Mouse (Mus musculus) adrenal gland, adult (tissue): ENCODE measurements around the gene D5Ertd579e.
A peak's percentile ranks its signal among the peaks of the same experiment; 100 is the strongest.

Experiments used
- DNase-seq, 2 experiments: peaks; one replicate each; pipeline ENCODE4 v3.0.0; 2022 to 2023; ENCODE audit warnings: low spot score in 1 of 2; ENCODE audit not compliant: inconsistent age in 2 of 2

The D5Ertd579e gene

GRCm38 (mm10) chr5:36618356-36618755 is 77.5 kb downstream of the D5Ertd579e start:
- no peak for DNase-seq

DNA sequence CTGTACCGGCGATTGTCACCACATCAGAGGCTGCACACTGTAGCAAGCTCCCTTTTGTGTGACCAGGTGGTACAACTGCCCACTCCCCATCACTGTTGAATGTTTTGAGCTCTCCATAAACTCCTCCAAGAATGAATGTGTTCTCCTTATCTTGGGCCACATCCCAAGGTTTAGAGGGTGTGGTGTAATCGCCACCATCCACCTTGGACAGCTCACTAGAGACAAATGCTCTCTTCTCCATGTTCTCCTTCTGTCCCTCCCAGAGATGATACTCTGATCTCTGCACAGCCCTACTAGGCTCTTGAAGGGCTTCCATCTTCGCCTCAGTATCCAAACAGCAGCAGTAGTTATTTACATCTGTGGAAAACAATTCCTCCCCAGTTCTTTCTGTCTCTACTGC is 81.7 kb downstream of the D5Ertd579e start:
- DNase-seq, result no peak

- no peak for DNase-seq
Observed at GRCm38 (mm10) chr5:36608939-36609499, 86.8 kb downstream of the D5Ertd579e start.

DNA sequence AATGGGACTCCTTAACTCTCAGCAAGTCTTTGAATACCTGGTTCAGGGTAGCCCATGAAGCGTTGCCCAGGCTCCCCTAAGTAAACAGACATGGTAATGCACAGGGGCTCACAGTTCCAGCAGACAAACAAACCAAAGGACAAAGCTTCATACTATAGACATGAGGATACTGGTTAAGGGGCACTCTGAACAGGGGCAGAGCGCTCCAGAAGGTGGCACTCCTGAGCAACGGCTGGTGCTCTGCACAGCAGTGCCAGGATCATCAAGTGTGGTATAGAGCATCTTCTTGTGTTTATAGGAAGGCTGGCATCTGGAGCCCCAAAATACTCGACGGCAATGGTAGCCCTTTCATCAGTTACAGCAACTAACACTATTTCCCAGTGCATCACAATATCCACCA is 92.8 kb downstream of the D5Ertd579e start:
- DNase-seq, result peak; percentile 44 to 78

- DNase-seq, result peak; percentile 61 to 70
Observed at GRCm38 (mm10) chr5:36602028-36602427, 93.8 kb downstream of the D5Ertd579e start.

DNA sequence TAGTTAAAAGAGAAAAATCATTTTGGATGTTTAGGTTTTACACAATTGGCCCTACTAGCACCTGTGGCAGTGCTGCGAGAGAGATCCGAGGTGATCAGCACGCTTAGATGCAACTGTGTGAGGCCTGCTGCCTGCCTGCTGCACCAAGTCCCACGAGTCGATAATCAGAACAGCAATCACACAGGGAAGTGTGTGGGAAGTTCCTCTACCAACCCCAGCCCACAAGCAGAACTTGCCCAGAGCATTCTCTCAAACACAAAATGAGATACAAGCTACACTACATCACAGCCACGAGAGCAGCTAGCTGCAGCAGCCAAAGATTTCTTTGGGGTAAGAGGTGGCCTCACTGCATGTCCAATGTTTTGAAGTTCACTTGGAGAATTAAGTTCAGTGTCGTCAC is 94.3 kb downstream of the D5Ertd579e start:
- no peak for DNase-seq

GRCm38 (mm10) chr5:36598883-36599282 is 96.9 kb downstream of the D5Ertd579e start:
- no peak for DNase-seq

DNA sequence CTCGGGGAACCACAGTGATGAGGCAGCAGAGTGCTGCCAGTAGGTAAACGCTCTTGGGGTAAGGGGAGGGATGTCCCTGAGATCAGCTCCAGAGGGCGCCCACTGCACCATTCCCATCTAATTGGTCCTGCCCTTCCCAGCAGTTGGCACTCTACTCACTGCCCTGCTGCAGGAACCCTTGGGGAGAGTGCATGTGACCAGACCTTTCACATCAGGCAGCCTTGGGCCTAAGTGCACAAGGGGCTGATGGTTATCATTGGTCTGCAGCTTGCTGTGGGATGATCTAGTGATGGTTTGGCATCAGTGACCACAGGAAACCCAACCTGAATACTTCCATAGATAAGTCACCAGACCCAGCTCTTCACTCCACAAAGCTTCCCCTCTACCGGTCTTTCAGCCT is 98.2 kb downstream of the D5Ertd579e start:
- DNase-seq, result peak in 1 of 2 experiments; percentile 61

GRCm38 (mm10) chr5:36596225-36596624 is 99.6 kb downstream of the D5Ertd579e start:
- DNase-seq, result no peak

DNA sequence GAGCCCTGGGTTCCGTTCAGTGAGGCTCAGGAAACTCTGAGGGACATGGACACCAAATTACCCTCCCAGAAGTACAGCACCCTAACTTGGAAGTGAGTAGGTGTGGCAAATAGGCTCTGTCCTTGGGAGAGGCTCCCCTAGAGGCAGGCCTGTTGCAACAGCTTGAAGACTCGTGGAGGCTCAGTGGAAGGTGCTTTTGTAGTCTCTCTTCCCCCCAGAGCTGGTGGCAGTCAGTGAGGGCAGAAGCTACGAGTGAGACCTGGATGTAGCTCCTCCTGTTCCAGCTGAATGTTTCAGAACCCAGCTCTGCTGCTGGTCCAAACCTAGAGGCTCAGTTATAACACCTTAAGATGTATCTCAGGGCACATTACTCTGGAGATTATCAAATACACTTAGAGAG is 100.7 kb downstream of the D5Ertd579e start:
- no peak for DNase-seq

GRCm38 (mm10) chr5:36594344-36594743 is 101.5 kb downstream of the D5Ertd579e start:
- DNase-seq, result no peak

- DNase-seq, result no peak
Observed at GRCm38 (mm10) chr5:36593176-36593575, 102.6 kb downstream of the D5Ertd579e start, which contains the start of gene Tbc1d14. Gene Tbc1d14, minus strand, starts transcription at chr5:36593276.

DNA sequence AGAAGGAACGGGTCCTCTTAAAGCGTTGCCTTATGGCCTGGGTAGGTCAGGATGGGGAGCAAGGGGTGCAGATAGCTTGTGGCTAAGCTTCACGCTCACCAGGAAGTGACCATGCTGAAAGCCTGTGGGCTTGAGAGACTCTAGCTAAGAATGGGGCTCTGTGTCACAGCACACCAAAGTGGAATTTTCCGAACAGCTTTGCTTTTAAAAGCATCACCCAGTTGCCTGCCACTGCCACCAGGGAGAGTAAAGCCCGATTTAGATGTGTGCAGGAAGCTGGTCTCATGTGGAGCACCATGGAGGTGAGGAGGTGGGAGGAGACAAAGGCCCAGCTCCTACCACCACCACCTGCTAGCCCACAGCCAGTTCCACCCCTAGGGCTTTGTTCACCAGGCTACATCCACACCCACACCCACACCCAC is 105.3 kb downstream of the D5Ertd579e start:
- no peak for DNase-seq

- no peak for DNase-seq
Observed at GRCm38 (mm10) chr5:36584299-36584698, 111.5 kb downstream of the D5Ertd579e start.

DNA sequence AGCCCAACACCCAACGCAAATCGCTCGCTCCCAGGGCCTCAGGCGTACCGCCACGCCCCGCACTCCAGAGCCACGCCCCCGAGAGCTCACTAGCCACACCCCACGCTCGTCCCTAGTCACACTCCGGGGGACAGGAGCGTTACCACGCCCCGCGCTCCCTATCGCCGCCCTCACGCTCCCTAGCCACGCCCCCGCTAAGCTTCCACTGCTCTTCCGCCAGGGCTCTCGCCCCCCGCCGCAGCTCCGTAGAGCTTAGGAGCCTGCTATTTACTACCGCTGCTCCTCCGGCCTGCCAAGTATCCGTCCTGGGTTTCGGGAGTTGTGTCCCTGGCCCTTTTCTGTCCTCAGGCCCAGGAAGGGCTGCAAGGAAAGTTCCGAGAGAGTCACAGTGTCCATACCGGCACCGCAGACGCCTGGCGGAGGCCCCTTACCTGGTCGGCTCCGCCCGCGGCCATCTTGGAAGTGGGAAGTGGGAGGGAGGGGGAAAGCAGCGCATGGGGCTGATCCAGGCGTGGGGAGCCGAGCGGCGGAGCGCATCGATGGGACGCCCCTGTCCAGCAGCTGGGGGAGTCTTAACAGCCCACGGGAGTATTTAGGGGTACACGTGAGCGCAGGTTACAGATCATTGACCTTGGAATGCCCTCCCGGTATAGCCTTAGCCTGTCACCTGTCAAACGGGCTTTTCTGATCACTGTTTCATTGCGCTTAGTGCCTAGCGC is 113.7 kb downstream of the D5Ertd579e start:
- DNase-seq, result peak; percentile 100

- no peak for DNase-seq
Observed at GRCm38 (mm10) chr5:36581259-36581923, 114.4 kb downstream of the D5Ertd579e start.

DNA sequence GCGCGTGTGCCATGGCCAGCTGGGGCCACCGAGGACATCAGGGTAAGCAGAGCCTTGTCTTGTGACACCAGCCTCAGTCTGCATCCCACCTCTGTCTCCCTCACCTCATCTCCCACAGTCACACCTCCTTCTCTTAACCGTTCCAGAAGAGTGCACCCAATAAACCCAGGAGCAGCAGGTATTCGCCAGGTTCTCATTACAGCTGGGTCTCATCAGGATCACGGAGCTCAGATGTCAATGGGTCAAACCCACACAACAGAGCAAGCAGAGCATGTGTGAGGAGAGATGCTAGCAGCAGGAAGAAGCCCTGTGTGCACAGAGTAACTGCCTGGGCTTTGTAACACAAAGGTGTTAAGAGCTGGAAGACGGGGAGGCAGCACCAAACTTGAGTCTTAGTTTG is 115.9 kb downstream of the D5Ertd579e start:
- no peak for DNase-seq

- no peak for DNase-seq
Observed at GRCm38 (mm10) chr5:36578982-36579381, 116.8 kb downstream of the D5Ertd579e start.

- no peak for DNase-seq
Observed at GRCm38 (mm10) chr5:36576457-36576856, 119.4 kb downstream of the D5Ertd579e start.

DNA sequence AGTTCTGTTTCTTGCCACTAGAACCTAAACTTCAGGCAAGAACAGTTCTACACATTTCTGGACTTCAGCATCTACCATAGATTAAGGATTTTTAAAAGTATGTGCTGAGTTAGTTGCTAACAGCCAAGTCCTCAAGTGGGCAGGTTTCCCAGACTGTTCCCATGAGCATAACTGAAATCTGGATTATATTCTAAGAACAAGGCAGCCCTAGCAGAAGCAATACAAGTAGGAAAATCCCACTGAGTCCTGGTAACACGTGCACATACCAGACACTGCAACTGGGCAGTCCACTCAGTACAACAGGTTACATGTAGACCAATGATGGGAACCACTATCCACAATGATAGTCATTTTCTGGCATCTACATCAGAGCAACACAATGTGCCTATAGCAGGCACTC is 120.1 kb downstream of the D5Ertd579e start:
- peak in 1 of 2 experiments; percentile 54 for DNase-seq

DNA sequence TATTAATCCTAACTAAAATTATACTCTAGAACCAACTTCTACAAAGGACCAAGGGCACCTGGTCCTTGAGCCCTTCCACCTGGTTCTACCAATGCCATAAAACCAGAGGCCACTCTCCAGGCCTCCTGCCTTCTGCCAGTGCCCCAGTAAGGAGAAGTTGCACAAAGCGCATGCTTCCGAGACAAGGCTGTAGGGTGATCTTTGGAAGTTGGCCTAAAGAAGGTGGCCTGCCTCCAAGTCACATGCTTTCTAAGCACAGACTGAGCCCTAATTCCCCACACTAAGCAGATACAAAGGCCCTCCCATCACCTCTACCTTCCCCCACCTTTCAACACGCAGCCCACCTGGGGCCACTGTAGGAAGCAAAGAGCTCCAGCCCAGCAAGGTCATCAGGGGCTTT is 120.6 kb downstream of the D5Ertd579e start:
- DNase-seq, result peak; percentile 51 to 80
